ENCODE assay signal across 27 mouse cellular contexts in the genomic region with DNA sequence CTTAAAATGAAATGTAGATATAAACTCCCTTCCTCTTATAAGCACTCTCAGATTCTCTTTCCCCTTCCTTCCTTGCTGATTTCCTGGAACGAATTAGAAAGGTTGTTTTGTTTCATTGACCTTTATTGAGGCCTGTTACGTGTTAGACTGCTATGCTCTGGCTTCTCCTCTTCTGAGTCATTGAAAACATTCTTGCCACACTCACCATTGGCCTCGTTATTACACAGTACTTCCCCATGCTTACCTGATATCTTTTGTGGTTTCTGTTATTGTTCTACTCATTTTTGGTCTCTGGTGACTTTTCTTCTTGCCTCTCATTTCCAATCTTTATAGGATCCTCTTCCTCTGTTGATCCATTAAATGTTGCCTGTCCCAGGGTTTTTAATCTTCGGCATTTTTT. TPM values are rescaled to one million over a fixed set of nuclear protein-coding genes. Genes with fewer than 3 reads are reported as not detected.
A peak's percentile ranks its signal among the peaks of the same experiment; 100 is the strongest.
DNase-seq lines count a peak whose midpoint lies in the region; ATAC-seq and TF ChIP-seq lines count a peak whose summit lies in the region.
"Had no signal": no experiment of that assay in that cellular context is flagged by ENCODE, and none has a peak within 500 bp of the region (broad histone marks: within the 10 kb centered on the region; RNA-seq: fewer than 3 reads in every experiment).

No protein-coding gene starts in this region.

- H3K27ac ChIP-seq in layer of hippocampus, adult 2 months = no peak overlapping the region
- H3K27ac ChIP-seq: embryonic facial prominence, embryonic 12.5 days; heart, embryonic 10.5 days; heart, embryonic 15.5 days; hindbrain, embryonic 12.5 days; kidney, embryonic 15.5 days; limb, embryonic 13.5 days; lung, embryonic 15.5 days had no signal

- no peak overlapping the region for H3K4me3 ChIP-seq in layer of hippocampus, adult 2 months
- H3K4me3 ChIP-seq: embryonic facial prominence, embryonic 12.5 days; heart, embryonic 10.5 days; heart, embryonic 15.5 days; hindbrain, embryonic 12.5 days; kidney, embryonic 15.5 days; limb, embryonic 13.5 days; lung, embryonic 15.5 days had no signal

- ATAC-seq in CD4-positive, CD25-positive, alpha-beta regulatory T cell, adult 4 months = peak; percentile 85
- peak; percentile 78 for ATAC-seq in Patski
- ATAC-seq in megakaryocyte progenitor cell, adult 5-6 weeks (replicated peaks; ENCODE audit: poor library complexity) = peak; percentile 66

- CTCF ChIA-PET in Patski (lab: Charles Lee) = no interaction called here

- no peak for DNase-seq in Patski (ENCODE audit: low read depth, low spot score)
- DNase-seq in fibroblast of lung, adult 2 months (ENCODE audit: low read depth) = peak; percentile 13
- DNase-seq in layer of hippocampus, adult 2 months (ENCODE audit: low spot score in 2 of 2) = no peak
- DNase-seq in cerebellum, postnatal 36 days = no peak
- DNase-seq in embryo, embryonic 10 days (ENCODE audit: low spot score) = no peak
- DNase-seq in kidney, adult 8-10 months = no peak
- DNase-seq: adrenal gland, postnatal 25 days; cerebellum, adult 2 months; cerebellum, postnatal 14 days; embryo, embryonic 11 days; gastrocnemius, postnatal 14 days; heart, adult 11 months; kidney, adult 11 months; kidney, postnatal 25 days; lung, postnatal 4 days; midbrain, embryonic 14.5 days; right cerebral cortex, postnatal 4 days; thymus, postnatal 4 days had no signal

- in situ Hi-C loops in Patski (cut with MboI; ENCODE audit: low pct_unique_long_range_greater_than_20kb) = no loop called here

- POLR2A ChIA-PET in Patski (lab: Charles Lee) = no interaction called here

- H3K27me3 ChIP-seq in Patski = peaks cover 10% of the 10 kb centered on the region
- H3K27me3 ChIP-seq: embryonic facial prominence, embryonic 12.5 days; heart, embryonic 15.5 days; hindbrain, embryonic 12.5 days; kidney, embryonic 15.5 days; limb, embryonic 13.5 days; lung, embryonic 15.5 days had no signal

- no peak for TF ChIP-seq CTCF in Patski (IDR thresholded peaks at IDR 0.05)
- TF ChIP-seq CTCF in layer of hippocampus, adult 2 months (conservative IDR thresholded peaks at IDR 0.05) = no peak

RNA-seq across cellular contexts. Expression of gene Acot9, which starts 16.2 kb away (rescaled TPM):
- polyA plus RNA-seq in CD4-positive, CD25-positive, alpha-beta regulatory T cell, adult 4 months (2017; shearing (Covaris generic)) = 10 to 100 TPM; 91.6 to 97.4 TPM
- 176 TPM for polyA plus RNA-seq in Patski (2021)
- 77.3 and 77.9 TPM in 2 replicates for total RNA-seq in megakaryocyte progenitor cell, adult 5-6 weeks (2015)
- 64.3 and 72.8 TPM in 2 replicates for total RNA-seq in megakaryocyte progenitor cell, adult 5-6 weeks (2017)
- total RNA-seq in layer of hippocampus, adult 2 months (2021) = 10 to 100 TPM; 19.3 to 19.8 TPM
